In the genomic region with DNA sequence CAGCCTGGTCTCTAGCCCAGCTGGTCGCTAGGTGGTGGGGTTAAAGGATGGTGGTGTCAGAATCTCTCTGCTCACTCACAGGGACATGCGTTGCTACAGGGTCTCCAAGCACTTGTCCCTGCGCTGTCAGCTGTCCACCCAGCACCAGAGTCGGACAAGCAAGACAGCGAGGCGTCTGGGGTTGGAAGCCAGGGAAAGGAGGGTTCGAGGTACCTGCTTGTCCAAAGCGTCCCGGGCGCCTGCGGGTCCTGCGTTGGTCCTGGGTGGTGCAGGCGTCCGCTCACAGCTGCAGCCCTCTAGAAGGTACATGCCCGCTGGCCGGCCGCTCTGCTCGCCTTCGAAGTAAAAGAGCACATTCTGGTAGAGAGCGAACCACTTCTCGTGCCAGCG, we compare ENCODE assay signal across 8 mouse cellular contexts. TPM values are rescaled to one million over a fixed set of nuclear protein-coding genes. Genes with fewer than 3 reads are reported as not detected.
DNase-seq lines count a peak whose midpoint lies in the region; ATAC-seq lines count a peak whose summit lies in the region.

No protein-coding gene starts in this region.

- intact Hi-C loops in gastrocnemius, postnatal 14 days (cut with DNase I; ENCODE audit: low total_unique reads): no loop called here

- peak overlapping the region; percentile 55 for H3K4me3 ChIP-seq in forebrain, embryonic 13.5 days
- H3K4me3 ChIP-seq in intestine, embryonic 16.5 days (ENCODE audit: low read length): peak overlapping the region; percentile 67
- H3K4me3 ChIP-seq in liver, embryonic 16.5 days (ENCODE audit: low read depth, low read length): peak overlapping the region; percentile 38

- H3K36me3 ChIP-seq in forebrain, embryonic 13.5 days (ENCODE audit: poor library complexity, severe bottlenecking): no peaks in the 10 kb centered on the region
- H3K36me3 ChIP-seq in intestine, embryonic 16.5 days (ENCODE audit: control insufficient read depth, insufficient read depth, low read length): no peaks in the 10 kb centered on the region
- H3K36me3 ChIP-seq in liver, embryonic 16.5 days (ENCODE audit: control insufficient read depth, insufficient read depth): no peaks in the 10 kb centered on the region

- peak overlapping the region; percentile 58 for H3K9ac ChIP-seq in forebrain, embryonic 13.5 days
- peak overlapping the region; percentile 68 for H3K9ac ChIP-seq in intestine, embryonic 16.5 days (ENCODE audit: low read depth, low read length)
- no peak overlapping the region for H3K9ac ChIP-seq in liver, embryonic 16.5 days (ENCODE audit: low read depth, low read length)

- peaks cover 13% of the 10 kb centered on the region for H3K4me1 ChIP-seq in forebrain, embryonic 13.5 days
- peaks cover 10% of the 10 kb centered on the region for H3K4me1 ChIP-seq in intestine, embryonic 16.5 days (ENCODE audit: control insufficient read depth, insufficient read depth, low read length)
- no peaks in the 10 kb centered on the region for H3K4me1 ChIP-seq in liver, embryonic 16.5 days (ENCODE audit: control insufficient read depth, low read depth, low read length)

- ATAC-seq in forebrain, embryonic 13.5 days: peak; percentile 45
- ATAC-seq in intestine, embryonic 16.5 days: peak; percentile 40
- ATAC-seq in liver, embryonic 16.5 days (ENCODE audit: low read depth): no peak

- DNase-seq in gastrocnemius, postnatal 14 days: peak; percentile 4
- no peak for DNase-seq in gastrocnemius, adult 18-20 months (ENCODE audit: low spot score)
- DNase-seq in WW6 (ENCODE audit: low read depth, low spot score) (peak; percentile 7), adipocyte (ENCODE audit: low spot score) (no peak)
- DNase-seq in right cerebral cortex, postnatal 4 days: peak; percentile 37

- no peak overlapping the region for H3K27ac ChIP-seq in forebrain, embryonic 13.5 days
- no peak overlapping the region for H3K27ac ChIP-seq in intestine, embryonic 16.5 days (ENCODE audit: low read length)
- no peak overlapping the region for H3K27ac ChIP-seq in liver, embryonic 16.5 days (ENCODE audit: low read length)

- peak overlapping the region; percentile 95 for H3K4me2 ChIP-seq in forebrain, embryonic 13.5 days
- H3K4me2 ChIP-seq in intestine, embryonic 16.5 days (ENCODE audit: low read depth, low read length): peak overlapping the region; percentile 98
- peak overlapping the region; percentile 61 for H3K4me2 ChIP-seq in liver, embryonic 16.5 days (ENCODE audit: low read depth, low read length)

- H3K9me3 ChIP-seq in forebrain, embryonic 13.5 days (replicated peaks): no peaks in the 10 kb centered on the region
- no peaks in the 10 kb centered on the region for H3K9me3 ChIP-seq in intestine, embryonic 16.5 days (ENCODE audit: control insufficient read depth, low read length)
- H3K9me3 ChIP-seq in liver, embryonic 16.5 days (replicated peaks; ENCODE audit: control insufficient read depth, low read length): no peaks in the 10 kb centered on the region

- peaks cover 25% of the 10 kb centered on the region for H3K27me3 ChIP-seq in forebrain, embryonic 13.5 days
- peaks cover 5% of the 10 kb centered on the region; the same call in 1 of the 2 replicates for H3K27me3 ChIP-seq in intestine, embryonic 16.5 days (replicated peaks; ENCODE audit: control insufficient read depth, insufficient read depth, low read length)
- peaks cover 16% of the 10 kb centered on the region for H3K27me3 ChIP-seq in liver, embryonic 16.5 days (ENCODE audit: control insufficient read depth, insufficient read depth, low read depth, low read length)

- 12% methylated on average over 22 of the region's 22 CpGs for WGBS in forebrain, embryonic 13.5 days
- WGBS in intestine, embryonic 16.5 days: 9% methylated on average over 22 of the region's 22 CpGs
- WGBS in liver, embryonic 16.5 days (ENCODE audit: insufficient replicate concordance): 9% methylated on average over 22 of the region's 22 CpGs

RNA-seq across cellular contexts. Expression of gene Rasgrf2, which starts 0.5 kb away (rescaled TPM):
- 1 to 10 TPM; 1.6 to 1.9 TPM for total RNA-seq in gastrocnemius, postnatal 14 days (2021)
- total RNA-seq in gastrocnemius, adult 18-20 months (2021): 1 to 10 TPM; 4.0 to 5.3 TPM
- 0.57 and 0.97 TPM in 2 replicates for polyA plus RNA-seq in forebrain, embryonic 13.5 days (2015; fragmentation: Nextera tagmentation; extraction: Ambion mirVana)
- 3.2 and 4.1 TPM in 2 replicates for polyA plus RNA-seq in intestine, embryonic 16.5 days (2015; fragmentation: Nextera tagmentation; extraction: Ambion mirVana)
- polyA plus RNA-seq in liver, embryonic 16.5 days (2015; fragmentation: Nextera tagmentation; extraction: Ambion mirVana): 0.02 TPM in 1 of 2 replicates, not detected in the other

Comparison
In these comparisons a context has a peak if more than half of its experiments do, and no peak if none do; other contexts are left out.
1. DNase-seq: peak in gastrocnemius, postnatal 14 days (single experiment), WW6 (single experiment) and right cerebral cortex, postnatal 4 days (single experiment); none in gastrocnemius, adult 18-20 months (single experiment) and adipocyte (single experiment).
2. Peak in every context shown above with its lines, with median percentiles within 50 percentile points of each other: H3K4me2 ChIP-seq and H3K4me3 ChIP-seq.